Mouse (Mus musculus) cerebellum, adult 11-12 months (tissue): ENCODE data around the gene Cpne2.

Experiments used
- DNase-seq: peaks from one replicate; pipeline ENCODE4 v3.0.0; 2022

Gene Cpne2

DNA sequence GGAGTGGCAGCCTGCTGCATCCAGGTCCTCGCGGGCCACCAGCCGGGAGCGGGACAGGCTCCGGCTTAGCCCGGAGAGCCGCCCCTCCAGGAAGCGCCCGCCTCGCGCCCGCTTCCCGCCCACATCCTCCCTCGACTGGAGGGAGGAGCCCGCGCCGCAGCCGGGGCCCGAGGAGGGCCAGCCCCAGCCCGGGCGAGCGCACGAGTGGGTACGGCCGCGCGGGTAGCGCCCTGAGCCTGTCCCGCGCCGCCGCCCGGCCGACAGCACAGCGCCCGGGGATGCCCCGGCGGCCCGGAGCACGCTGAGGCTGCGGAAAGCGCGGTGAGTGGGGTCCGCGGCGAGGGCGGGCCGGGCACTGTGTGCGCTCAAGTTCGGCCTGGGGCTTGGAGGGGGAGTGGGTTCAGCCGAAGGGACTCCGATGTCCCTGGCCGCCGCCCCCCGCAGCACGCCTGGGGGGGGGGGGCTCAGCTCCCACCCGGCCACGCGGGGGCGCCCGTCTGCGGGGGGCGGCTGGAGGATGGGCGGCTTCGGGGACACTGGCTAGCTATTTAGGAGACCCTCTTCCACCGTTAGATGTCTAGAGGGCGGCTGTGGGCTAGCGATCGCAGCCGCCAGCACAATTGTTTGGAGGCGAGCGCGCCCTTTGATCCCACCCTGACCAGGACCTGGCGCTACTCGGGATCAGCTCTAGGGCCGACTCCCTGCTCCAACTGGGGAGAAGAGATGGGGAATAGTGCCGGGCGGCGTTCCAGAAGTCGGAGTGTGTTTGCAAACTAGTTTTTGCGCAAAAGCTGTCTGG lies at the start of gene Cpne2:
Gene Cpne2, plus strand, starts transcription at position 118 of the 799 bp plus-strand sequence.
- no peak for DNase-seq

DNA sequence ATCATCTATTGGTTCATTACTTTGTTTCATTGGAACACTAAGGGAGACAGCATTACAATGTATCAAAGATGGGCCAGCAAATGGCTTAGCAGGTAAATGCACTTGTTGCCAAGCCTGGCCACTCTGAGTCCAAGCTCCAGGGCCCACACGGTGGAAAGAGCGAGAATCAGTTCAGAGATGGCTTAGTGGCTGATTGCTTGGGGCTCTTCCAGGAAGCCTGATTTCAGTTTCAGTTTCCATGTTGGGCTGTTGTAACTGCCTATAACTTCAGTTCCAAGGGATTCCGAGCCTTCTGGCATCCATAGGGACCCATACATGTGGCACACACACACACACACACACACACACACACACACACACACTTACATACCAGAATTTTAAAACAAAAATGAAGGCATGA lies 47.5 kb upstream of the Cpne2 start:
- no peak for DNase-seq

DNA sequence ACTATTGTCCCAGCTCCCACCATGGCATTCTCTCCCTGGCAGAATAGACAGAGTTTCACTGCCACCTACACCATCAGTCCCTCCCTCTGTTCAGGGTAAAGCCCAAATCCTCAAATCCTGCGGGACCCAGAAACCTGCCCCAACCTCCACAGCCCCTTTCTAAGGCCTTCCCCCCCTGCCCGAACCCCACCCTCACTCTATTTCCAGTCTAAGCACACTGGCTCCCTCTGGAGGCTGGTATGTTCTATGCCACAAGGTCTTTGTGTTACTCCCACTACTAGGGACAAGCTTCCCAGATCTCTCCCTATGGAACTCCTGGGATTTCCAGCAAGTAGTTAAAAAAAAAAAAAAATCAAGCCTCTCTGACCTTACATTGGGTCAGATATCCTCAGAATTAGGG lies 46.9 kb upstream of the Cpne2 start:
- no peak for DNase-seq

DNA sequence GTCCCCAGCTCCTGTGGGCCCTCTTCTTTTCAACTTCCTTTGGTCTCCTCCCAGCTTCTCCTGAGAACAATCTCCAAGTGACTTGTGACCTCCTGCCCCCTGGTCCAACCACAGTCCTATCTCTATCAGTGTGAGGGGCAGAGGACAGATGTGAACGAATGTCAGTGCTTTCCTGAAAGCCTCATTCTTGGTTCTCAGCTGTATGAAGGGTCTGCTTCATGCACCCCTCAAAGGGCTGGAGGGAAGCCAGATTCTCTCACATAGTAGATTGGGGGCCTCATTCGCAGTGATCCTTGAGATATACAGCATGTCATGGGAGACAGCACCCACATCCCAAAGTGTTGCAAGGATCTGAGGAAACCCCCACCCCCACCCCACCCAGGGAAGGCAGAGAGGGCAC lies 44.8 kb upstream of the Cpne2 start:
- no peak for DNase-seq

DNA sequence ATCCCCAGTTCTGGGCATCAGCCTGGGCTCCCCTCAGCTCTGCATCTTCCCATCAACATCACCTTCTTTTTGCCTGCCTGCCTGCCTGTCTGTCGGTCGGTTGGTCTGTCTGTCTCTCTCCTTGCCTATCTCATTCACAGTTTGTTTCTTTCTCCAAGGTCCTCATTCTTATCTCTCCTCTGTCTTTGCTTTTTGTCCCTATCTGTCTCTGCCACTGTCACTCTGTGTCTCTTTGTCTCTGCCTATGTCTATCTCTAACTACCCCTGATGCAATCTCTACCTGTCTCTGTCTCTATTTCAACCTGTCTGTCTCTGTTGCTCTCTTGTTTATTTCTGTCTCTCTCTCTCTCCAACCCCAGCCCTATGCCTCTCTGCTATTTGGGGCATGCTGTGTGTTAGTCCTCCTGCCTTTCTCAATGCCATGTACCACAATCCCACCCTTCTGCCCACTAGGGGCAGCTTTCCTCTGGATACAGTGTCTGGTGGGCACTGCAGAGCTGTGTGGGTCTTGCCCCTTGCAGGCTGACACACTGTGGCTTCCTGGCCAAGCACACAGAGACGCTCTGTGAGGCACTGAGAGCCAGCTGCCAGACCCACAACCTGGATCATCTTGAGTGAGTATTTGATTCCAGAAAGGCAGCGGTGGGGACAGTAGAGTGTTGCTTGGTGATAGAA lies 42.8 kb upstream of the Cpne2 start:
- no peak for DNase-seq

DNA sequence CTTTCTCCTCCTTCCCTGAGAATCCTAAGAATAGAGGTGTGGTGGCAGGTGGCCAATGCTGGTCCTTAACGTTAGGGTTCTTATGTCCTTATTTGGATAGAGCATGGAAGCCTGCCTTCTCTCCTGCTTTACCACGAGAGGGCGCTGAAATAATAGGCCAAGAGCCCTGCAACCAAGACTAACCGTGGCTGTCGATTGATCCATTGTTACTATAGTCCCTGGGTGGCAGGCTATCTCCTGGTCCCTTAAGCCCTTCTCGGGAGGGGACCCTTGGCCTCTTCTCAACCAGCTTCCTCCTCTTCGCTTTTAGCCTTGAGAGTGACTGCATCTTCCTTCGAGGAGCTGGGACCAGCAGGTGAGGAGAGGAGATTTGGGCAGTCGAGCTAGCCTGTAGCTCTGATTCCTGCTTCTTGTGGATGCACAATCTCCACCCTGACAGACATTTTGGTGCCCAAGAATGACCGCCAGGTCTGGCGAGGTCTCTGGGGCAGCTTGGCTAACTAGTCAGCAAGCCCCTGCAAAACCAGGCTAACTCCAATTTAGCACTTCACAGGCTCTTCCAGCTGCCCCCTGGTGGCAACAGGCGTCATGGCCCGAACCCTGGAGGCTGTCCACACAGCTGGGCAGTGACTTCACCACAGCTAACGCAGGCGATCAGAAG lies 40.6 kb upstream of the Cpne2 start:
- peak; percentile 20 for DNase-seq

DNA sequence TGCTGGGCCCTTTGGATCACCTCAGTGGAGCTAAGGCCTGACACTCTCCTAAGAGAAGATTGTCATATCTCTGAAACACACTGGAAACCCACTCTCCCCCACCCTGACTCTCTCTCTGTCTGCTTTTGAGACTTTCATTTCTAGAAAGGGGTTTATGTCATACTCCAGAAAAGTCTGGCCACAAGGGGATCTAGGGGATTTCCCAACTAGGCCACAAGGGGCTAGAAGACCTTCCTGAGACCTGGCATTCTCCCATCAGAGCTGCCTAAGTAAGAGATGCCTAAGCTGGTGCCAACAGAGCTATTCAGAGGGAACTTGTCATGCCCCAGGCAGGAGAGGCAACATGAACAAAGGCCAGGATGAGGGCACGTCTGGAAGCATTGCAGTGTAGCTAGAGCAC lies 39.5 kb upstream of the Cpne2 start:
- no peak for DNase-seq

DNA sequence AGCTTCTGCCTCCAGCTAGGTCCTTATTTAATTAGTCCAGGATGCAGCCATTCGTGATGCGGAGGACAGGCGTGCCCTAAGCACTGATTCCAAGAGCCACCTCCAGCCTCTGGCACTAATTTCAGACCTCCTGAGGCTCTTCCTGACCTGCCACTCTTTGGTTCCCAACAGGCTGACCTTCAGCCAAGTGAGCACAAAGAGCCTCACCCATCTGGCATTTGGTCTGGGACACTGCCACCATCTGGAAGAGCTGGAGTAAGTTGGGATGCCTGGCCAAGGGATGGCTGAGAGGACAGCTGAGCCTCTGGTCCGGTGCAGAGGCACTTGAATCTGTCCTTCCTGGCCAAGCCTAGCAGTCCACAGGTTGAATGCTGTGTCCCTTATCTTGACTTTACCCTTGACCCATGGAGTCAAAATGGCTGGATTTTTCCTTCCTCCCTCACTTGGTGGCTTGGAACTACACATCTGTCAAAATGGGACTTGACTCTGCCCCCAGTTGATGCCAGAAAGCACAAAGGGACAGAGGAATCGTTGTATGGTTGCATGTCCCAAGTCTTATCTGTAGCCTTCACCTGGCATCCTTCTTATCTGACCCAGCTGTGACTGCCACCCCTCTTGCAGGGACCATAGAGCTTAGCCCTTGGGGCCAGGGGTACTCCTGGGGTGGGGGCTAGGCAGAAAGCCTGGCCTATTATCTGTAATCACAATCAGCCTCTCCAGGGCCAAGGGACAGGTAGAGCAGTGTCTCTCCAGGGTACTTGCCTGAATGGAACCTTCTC lies 17.2 kb upstream of the Cpne2 start:
- no peak for DNase-seq

DNA sequence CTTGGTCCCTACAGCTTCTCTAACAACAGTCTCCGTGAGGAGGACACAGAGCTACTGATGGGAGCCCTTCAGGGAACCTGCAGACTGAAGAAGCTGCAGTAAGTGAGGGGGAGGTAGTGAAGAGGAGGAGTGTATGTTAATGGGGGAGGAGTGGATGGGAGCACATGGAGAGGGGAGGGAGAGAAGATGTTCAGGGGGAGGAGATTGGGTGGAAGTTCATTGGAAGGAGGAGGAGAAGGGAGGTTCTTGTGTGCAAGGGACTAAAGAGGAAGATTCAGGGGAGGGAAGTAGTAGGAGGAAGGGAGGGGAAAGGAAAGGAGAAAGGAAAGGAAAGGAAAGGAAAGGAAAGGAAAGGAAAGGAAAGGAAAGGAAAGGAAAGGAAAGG lies 16.6 kb upstream of the Cpne2 start:
- no peak for DNase-seq

DNA sequence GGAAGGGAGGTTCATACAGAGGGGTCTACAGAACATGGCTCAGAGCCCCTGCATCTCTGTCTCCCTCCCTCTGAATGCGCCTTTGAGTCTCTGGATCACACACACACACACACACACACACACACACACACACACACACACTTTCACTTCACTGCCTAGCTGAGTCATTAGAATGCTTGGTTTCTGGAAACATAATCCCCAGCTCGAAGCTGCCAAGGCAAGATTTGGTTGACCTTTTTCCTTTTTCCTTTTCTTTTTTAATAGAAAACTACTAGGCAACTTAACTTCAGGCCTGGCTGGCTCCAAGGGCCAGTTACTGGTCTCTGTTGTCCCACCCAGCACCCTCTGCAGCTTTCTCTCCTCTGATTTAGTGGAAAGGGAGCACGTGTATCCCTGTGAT lies 16.0 kb upstream of the Cpne2 start:
- DNase-seq: no peak

DNA sequence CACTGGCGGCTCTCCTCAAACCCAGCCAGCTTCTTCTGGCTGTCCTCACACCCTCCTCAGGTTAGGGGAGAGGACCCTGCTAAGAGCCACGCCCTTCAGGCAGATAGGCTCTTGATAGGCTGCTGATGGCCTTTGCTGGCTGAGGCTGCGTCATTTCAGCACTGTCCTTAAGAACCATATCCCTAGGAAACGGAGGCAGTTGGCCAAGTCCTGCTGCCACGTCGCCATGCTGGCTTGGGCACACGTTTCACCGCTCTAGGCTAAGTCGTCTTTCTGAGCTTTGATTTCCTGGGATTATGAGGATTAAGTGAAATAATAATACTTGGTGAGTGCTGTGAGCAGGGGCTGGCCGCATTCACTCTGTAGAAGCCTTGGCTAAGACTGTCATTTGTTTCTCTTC lies 14.5 kb upstream of the Cpne2 start:
- no peak for DNase-seq

DNA sequence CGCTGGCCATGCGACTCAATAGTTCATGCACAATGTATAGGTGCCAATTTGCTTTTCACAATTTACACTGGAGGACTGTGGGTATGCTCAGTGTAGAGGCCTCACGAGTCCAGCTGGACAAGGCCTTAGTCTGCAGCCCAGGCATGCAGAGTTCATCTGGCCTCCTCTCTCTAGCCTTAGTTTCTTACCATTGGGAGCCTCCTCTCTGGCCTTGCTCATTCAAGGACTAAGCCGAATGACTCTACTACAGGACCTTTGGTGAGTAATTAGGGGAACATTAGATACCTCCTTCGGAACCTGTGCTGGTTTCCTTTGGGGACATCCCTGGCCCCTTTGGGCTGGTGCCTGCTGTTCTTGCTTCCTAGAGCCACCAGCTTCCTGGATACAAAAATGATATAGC lies 13.8 kb upstream of the Cpne2 start:
- DNase-seq: no peak

DNA sequence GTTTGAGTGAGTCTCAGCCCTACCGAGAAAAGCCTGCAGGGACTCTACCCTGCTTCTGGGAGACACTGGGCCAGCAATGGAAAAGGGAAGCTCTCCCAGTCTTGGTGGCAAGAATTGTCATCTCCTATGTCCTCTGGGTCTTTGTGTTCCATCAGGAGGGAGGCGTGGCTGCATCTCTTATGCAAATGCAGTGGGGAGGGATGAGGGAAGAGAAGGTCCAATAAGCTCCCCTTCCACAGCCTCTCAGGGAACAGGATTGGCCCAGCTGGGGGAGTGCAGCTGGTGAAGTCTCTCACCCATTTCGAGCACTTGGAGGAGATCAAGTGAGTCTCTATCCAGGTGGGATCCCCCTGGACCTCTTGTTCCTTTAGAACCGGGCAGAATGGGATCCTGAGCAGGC lies 11.3 kb upstream of the Cpne2 start:
- DNase-seq: no peak

DNA sequence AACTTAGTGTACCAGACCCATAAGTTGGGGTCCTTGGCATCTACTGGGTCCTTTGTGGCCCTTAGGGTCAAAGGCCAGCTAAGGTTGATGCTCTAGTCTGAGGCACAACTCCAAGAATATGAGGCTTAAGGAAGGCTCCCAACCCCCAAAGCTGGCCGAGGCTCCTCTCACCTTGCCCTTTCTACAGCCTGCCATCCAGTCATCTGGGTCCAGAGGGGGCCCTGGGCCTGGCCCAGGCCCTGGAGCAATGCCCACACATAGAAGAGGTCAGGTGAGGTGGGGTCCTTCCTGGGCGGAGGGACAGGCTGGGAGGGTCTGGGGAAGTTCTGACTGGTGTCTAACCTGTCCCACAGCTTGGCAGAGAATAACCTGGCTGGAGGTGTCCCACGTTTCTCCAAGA lies 10.3 kb upstream of the Cpne2 start:
- no peak for DNase-seq

DNA sequence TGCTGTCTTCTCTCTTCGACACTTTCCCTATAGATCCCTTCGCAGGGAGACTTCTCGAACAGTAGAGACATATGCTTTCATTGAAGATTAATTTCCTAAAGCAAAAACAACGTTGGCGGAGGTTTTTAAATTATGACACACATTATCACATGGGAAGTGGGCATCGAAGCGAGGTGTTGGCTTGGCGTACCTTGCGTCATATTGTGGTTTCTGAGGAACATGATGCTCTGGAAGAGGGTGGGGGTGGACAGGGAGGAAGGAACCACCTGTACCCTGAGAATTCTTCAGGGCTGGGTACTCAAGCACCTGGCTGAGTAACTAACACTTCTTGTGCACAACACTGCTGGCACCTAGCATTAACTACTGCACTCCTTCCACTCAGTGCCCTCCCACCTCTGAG lies 8.2 kb upstream of the Cpne2 start:
- DNase-seq: no peak

DNA sequence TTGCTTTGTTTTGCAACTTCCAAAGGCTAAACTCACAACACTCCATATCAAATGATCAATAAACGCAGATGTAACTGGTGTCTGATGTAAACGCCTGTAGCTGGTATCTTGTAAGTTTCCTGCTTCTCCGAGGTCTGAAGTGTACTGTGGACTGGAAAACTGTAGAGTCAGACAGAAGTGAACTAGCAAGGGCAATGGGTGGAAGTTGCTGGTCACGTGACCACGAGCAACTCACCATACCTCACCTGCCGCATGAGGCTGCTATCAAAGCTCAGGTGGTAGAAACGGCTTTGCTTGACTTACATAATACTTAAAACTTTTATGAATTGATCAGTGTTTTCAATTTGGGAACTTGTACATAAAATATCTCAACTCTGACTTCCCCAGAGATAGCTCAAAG lies 5.6 kb upstream of the Cpne2 start:
- no peak for DNase-seq

DNA sequence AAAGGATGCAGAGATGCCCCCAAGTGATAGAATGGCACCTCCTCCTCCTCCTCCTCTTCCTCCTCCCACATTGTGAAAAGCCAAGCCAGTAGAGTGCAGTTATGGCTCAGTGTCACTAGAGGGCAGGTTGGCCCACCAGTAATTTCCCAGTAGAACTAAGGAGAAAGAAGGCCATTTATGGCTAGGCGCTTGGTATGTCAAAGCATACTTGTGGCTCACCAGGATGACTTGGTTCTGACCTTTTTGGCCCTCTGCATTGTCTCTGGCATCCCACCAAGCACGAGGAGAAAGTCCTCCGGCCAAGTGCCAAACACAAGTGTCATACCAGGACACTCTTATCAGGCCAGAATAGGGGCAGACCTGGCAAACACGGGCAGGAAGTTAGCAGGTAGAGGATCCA lies 4.5 kb upstream of the Cpne2 start:
- no peak for DNase-seq

DNA sequence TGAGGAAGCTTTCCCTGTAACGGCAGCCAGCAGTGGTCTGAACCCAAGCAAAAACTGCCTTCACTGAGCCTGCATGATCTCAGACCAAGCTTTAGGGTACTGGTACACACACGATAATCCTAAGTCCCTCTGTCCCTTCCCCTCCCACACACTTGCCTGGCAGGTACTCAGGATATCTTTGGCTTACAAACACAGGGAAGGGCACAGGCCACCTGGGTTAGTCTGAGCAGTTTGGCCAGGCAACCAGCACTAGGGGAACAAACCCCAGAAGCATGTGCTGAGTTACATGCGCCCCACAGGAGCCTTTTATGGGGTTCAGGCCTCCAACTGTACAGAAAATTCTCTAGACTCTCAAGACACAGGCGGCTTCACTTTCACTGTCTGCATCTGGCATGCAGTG lies 2.9 kb upstream of the Cpne2 start:
- DNase-seq: no peak

DNA sequence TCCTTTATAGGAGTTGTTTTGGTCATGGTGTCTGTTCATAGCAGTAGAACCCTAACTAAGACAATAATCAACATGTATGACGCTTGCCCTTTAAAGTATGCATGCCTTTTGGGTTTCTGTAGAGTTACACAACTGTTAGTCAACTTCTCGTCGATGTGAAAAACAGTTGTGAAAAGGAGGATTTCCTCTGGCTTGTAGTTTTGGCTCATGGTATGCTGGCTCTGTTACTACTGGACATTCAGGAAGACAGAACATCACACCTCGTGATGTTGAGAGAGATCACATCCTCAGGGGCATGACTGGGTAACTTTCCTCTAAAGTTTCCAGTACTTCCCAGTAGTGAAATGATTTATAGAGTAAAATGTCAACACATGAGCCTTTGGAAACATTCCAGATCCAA lies 2.1 kb upstream of the Cpne2 start:
- no peak for DNase-seq

DNA sequence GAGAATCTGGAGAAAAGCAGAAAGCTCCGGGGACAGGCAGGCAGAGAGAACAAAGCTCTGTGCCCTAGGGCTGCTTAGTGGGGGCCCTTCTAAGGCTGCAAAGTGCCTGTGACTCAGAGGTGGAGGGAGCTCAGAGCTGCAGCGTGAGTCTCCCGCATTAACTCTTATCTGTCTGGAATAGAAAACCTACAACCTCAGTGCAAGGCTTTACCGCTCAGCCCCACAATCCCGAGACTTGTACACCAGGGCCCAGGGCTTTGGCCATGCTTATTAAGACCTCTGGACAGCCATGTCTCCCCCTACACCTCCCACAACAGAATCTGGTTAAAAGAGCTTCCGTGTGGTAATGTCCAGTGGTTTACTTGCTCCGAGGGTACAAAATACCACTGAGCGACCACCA lies 790 bp upstream of the Cpne2 start:
- DNase-seq: no peak

DNA sequence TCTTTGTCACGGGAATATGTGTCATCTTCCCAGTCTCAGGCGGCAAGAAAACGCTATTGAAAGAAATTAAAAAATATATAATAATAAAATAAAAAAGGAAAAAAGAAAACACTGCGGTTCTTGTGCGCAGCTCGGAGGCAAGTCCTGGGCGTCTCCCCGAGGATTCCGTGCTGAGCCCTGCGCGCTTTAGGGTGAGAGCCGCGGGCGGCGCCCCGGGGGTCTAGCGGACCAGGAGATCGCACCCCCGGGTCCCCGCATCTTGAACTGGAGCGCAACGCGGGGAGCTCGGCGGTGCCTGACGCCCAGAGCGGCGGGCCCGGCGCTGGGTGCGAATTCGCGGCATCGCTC lies 291 bp upstream of the Cpne2 start:
- no peak for DNase-seq

DNA sequence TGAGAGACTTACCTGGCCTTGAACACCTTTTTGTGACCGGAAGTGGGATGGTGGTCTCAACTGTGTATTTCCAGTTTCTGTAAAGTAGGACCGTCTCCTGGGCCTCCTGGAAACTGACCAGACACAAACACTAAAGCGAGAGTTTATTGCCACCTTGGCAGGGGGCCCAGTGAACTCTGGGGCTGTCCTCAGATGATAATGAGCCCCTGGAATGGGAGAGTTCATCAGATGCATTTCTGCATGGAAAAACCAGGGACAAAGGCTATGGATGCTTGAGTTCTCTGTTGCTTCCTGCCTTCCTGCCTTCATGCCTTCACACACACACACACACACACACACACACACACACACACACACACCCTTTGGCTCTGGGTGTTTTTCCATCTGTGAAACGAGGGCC lies 1.8 kb downstream of the Cpne2 start:
- no peak for DNase-seq

DNA sequence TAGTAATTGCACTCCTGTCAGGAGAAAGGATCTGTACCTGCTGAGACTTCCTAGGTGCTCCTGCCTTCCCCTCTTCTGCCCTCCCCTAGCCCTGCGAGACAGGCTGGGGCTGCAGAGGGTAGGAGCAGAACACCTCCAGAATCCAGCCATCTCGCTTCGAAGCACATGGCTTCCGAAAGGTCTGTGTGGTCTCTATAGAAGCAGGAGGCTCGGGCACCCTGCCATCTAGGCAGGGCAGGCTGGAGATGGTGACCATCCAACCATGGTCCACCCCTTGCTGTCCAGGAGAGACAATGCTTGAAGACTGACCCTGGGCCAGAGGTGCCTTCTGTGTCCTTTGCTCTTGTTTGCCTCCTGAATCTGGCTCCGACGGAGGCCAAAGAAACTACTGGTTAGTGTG lies 2.8 kb downstream of the Cpne2 start:
- no peak for DNase-seq

DNA sequence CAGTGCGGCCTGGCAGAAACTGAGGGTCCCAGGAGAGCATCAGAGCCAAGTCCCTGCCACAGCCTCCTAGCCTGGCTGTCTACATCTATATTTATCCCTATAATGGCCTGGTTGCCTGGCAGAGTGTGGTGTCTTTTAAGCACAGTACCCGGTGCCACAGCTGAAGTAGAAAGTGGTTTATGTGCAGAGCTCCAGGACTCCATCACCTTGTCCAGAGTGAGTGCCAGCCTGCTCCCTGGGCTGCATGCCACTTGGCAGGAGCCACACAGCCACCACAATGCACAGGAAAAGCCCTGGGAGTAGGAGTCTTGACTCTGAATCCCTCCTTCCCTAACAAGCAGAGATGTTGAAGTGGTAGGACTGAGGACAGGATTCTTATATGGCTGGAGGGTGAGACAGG lies 4.7 kb downstream of the Cpne2 start:
- no peak for DNase-seq
